Mouse (Mus musculus) liver, embryonic 15.5 days (tissue): ENCODE measurements around the gene Gm20538. TPM values are rescaled to one million over a fixed set of nuclear protein-coding genes. Genes with fewer than 3 reads are reported as not detected.
A peak's percentile ranks its signal among the peaks of the same experiment; 100 is the strongest.

Experiments used
- ATAC-seq: fragments of 200-750 bp; cut with Nextera tagmentation; 2 replicates; pipeline ENCODE4 v1.8.0; 2017; ENCODE audit warnings: moderate number of reproducible peaks, mild to moderate bottlenecking, moderate library complexity; ENCODE audit not compliant: insufficient read depth
- H3K27ac ChIP-seq: fragments of 300-500 bp; sonication (generic); replicated peaks from 2 replicates; pipeline ENCODE4 v1.5.1; 2015; ENCODE audit warnings: mild to moderate bottlenecking, inconsistent platforms
- H3K27me3 ChIP-seq: fragments of 300-500 bp; sonication (generic); 2 replicates; pipeline ENCODE4 v1.6.1; 2015; ENCODE audit warnings: mild to moderate bottlenecking, inconsistent platforms
- H3K36me3 ChIP-seq: fragments of 300-500 bp; sonication (generic); replicated peaks from 2 replicates; pipeline ENCODE4 v1.6.1; 2015; ENCODE audit warnings: moderate library complexity, mild to moderate bottlenecking, inconsistent platforms
- H3K4me1 ChIP-seq: fragments of 300-500 bp; sonication (generic); replicated peaks from 2 replicates; pipeline ENCODE4 v1.6.1; 2015; ENCODE audit warnings: inconsistent platforms
- H3K4me2 ChIP-seq: fragments of 300-500 bp; sonication (generic); 2 replicates; pipeline ENCODE4 v1.6.1; 2015; ENCODE audit warnings: moderate library complexity, mild to moderate bottlenecking, inconsistent platforms
- H3K4me3 ChIP-seq: fragments of 300-500 bp; sonication (generic); replicated peaks from 2 replicates; pipeline ENCODE4 v1.5.1; 2015; ENCODE audit warnings: mild to moderate bottlenecking, inconsistent platforms
- H3K9ac ChIP-seq: fragments of 300-500 bp; sonication (generic); 2 replicates; pipeline ENCODE4 v1.6.1; 2015; ENCODE audit warnings: moderate library complexity, mild to moderate bottlenecking, inconsistent platforms
- H3K9me3 ChIP-seq: fragments of 300-500 bp; sonication (generic); replicated peaks from 2 replicates; pipeline ENCODE4 v1.6.1; 2016; ENCODE audit warnings: inconsistent platforms
- WGBS: fragments of 180-500 bp; shearing (Covaris S2); methylation state at CpG from one replicate; pipeline ENCODE4 v1.1.7; 2015; ENCODE audit warnings: mixed read lengths; ENCODE audit not compliant: insufficient replicate concordance; 5-methylcytosine and 5-hydroxymethylcytosine counted together
- polyA plus RNA-seq: library from polyadenylated mRNA; unstranded; fragments of >200 nt; fragmentation: Nextera tagmentation; extraction: Ambion mirVana; gene quantifications from 2 replicates; pipeline ENCODE4 v1.2.1, GENCODE M21; 2015

Gm20538 gene
- polyA plus RNA-seq, 1 experiment from 2014 or later = not detected

- Histone ChIP-seq H3K4me3 (peak overlapping the region; percentile 18), H3K4me2 (peak overlapping the region; percentile 48), H3K4me1 (peaks cover 4% of the 10 kb centered on the region; the same call in 1 of the 2 replicates), H3K27ac (no peak overlapping the region), H3K9me3 (no peaks in the 10 kb centered on the region), H3K36me3 (no peaks in the 10 kb centered on the region), H3K9ac (no peak overlapping the region), H3K27me3 (peaks cover 94% of the 10 kb centered on the region)
- WGBS = under 1% methylated on average over 66 of the region's 66 CpGs
- ATAC-seq = no peak
These were observed 41.0 kb downstream of the Gm20538 start for GRCm38 (mm10) chr19:44511451-44512231.

DNA sequence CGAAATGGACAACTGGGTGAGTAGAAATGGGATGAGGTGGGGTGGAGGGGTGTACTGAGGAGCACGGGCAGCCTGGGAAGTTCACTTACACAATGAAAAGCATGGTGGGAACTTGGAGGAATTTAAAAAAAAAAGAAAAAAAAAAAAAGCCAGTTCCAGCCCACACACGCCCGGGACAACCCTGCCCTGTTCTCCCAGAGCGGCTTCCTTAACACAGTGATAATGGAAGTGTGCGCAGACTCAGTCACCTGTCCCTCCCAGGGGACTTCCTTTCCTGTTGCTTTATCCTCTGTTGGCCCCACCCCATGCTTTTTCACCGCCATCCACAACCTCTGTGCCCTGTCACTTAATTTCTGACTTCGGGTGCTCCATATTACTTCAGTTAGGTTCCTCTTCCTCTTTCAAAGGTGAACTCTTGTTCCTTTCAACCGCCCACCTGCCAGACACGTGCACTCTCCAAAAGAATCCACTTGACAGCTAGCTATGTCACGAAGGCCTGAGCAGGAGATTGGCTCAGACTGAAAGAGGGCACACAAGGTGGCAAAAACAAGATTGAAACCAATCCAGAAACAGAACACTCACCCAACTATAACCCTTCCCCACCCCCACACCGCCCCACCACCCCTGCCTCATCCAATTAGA, 42.0 kb downstream of the Gm20538 start:
- peaks cover 88% of the 10 kb centered on the region for H3K27me3 ChIP-seq
- H3K9me3 ChIP-seq = no peaks in the 10 kb centered on the region
- H3K4me2 ChIP-seq = 0 out of 2 replicates have a peak overlapping the region, but pooled peaks have one; percentile 48
- WGBS = 6% methylated on average over 12 of the region's 12 CpGs
- no peak overlapping the region for H3K27ac ChIP-seq
- no peak overlapping the region for H3K4me3 ChIP-seq
- H3K36me3 ChIP-seq = no peaks in the 10 kb centered on the region
- ATAC-seq = no peak
- peaks cover 4% of the 10 kb centered on the region; the same call in 1 of the 2 replicates for H3K4me1 ChIP-seq
- H3K9ac ChIP-seq = no peak overlapping the region

DNA sequence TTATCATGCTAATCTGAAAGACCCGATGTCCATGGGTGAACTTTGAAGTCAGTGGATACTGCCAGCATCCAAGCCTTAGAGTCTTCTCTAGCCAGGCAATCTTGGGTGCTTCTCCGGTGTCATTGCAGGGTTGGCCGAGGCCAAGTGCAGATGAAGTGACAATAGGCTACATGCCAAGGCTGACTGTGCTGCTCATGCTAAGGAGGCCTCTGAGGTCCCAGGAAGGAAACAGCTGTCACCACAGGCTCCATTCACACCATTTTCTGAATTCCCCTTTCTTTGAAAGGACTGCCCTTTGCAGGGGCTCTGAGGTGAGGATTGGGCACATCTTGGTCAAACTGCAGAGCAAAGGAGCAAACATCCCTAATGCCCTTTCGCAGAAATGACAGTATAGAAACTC, 49.9 kb downstream of the Gm20538 start:
- Histone ChIP-seq H3K27ac (no peak overlapping the region), H3K9ac (no peak overlapping the region), H3K4me2 (no peak overlapping the region), H3K27me3 (peaks cover 69% of the 10 kb centered on the region), H3K4me1 (no peaks in the 10 kb centered on the region), H3K4me3 (no peak overlapping the region), H3K9me3 (no peaks in the 10 kb centered on the region), H3K36me3 (no peaks in the 10 kb centered on the region)
- ATAC-seq = no peak
- 54% methylated on average over 4 of the region's 4 CpGs for WGBS

GRCm38 (mm10) chr19:44501925-44502324, 50.7 kb downstream of the Gm20538 start:
- Histone ChIP-seq H3K4me2 (no peak overlapping the region), H3K27ac (no peak overlapping the region), H3K4me1 (no peaks in the 10 kb centered on the region), H3K9me3 (no peaks in the 10 kb centered on the region), H3K4me3 (no peak overlapping the region), H3K9ac (no peak overlapping the region), H3K27me3 (peaks cover 69% of the 10 kb centered on the region), H3K36me3 (no peaks in the 10 kb centered on the region)
- ATAC-seq = no peak
- WGBS = 60% methylated on average over 6 of the region's 6 CpGs

DNA sequence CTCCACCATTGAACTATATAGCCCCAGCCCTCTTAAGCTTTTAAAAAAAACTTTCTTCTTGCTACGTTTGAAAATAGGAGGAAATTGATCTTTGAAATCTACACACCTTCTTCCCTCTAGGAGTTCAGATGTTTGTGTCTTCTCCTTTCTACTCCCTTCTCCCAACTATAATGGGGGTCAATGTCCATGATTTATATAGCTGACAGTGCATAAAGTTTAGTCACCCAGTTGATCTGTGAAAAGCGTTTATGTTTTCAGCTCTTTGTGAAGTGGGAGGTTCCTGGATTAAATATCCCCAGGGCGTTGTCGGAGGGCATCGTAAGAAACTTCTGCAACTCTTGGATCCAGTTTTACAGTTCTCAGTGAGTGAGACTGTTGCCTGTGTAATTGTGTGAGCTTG, 52.4 kb downstream of the Gm20538 start:
- H3K27me3 ChIP-seq = peaks cover 78% of the 10 kb centered on the region
- whole genome bisulfite sequencing = 58% methylated on average over 5 of the region's 5 CpGs
- no peak overlapping the region for H3K9ac ChIP-seq
- no peak overlapping the region for H3K27ac ChIP-seq
- ATAC-seq = no peak
- H3K36me3 ChIP-seq = no peaks in the 10 kb centered on the region
- H3K4me1 ChIP-seq = no peaks in the 10 kb centered on the region
- no peaks in the 10 kb centered on the region for H3K9me3 ChIP-seq
- H3K4me3 ChIP-seq = no peak overlapping the region
- H3K4me2 ChIP-seq = no peak overlapping the region

- H3K27me3 ChIP-seq = peaks cover 70% of the 10 kb centered on the region
- H3K4me2 ChIP-seq = no peak overlapping the region
- WGBS = 43% methylated on average over 6 of the region's 6 CpGs
- H3K4me1 ChIP-seq = no peaks in the 10 kb centered on the region
- no peak overlapping the region for H3K27ac ChIP-seq
- no peak overlapping the region for H3K9ac ChIP-seq
- ATAC-seq = no peak
- no peaks in the 10 kb centered on the region for H3K36me3 ChIP-seq
- H3K4me3 ChIP-seq = no peak overlapping the region
- H3K9me3 ChIP-seq = no peaks in the 10 kb centered on the region
These were observed 53.7 kb downstream of the Gm20538 start for GRCm38 (mm10) chr19:44498936-44499335.

- H3K27me3 ChIP-seq = peaks cover 70% of the 10 kb centered on the region
- no peak overlapping the region for H3K4me2 ChIP-seq
- no peaks in the 10 kb centered on the region for H3K36me3 ChIP-seq
- H3K4me3 ChIP-seq = no peak overlapping the region
- 64% methylated on average over 10 of the region's 10 CpGs for WGBS
- no peak overlapping the region for H3K27ac ChIP-seq
- no peaks in the 10 kb centered on the region for H3K9me3 ChIP-seq
- no peak overlapping the region for H3K9ac ChIP-seq
- no peaks in the 10 kb centered on the region for H3K4me1 ChIP-seq
- no peak for ATAC-seq
These were observed 55.7 kb downstream of the Gm20538 start for GRCm38 (mm10) chr19:44496941-44497340.

DNA sequence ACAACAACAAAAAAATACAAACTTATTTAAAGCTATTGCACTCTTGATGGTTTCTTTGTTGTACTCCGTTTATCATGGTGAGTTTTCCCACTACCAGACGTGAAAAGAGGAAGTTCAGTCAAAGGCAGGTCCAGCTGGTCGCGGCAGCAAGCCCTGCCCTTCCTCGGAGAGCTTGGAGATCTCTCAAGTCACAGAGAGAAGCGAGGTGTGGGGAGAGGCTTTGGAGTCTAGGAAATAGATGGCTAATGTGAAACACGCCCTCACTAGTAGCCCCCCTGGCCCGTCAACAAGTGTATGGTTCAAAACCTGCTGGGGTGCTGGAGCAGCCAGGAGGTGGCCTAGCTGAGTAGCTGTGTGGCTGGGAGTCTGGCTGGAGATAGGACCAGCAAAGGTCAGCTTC, 56.1 kb downstream of the Gm20538 start:
- no peaks in the 10 kb centered on the region for H3K4me1 ChIP-seq
- no peak overlapping the region for H3K9ac ChIP-seq
- no peaks in the 10 kb centered on the region for H3K36me3 ChIP-seq
- no peak for ATAC-seq
- no peaks in the 10 kb centered on the region for H3K9me3 ChIP-seq
- H3K4me3 ChIP-seq = no peak overlapping the region
- peaks cover 69% of the 10 kb centered on the region for H3K27me3 ChIP-seq
- WGBS = 10% methylated on average over 8 of the region's 8 CpGs
- no peak overlapping the region for H3K4me2 ChIP-seq
- H3K27ac ChIP-seq = no peak overlapping the region

Other genes with a start within 250 kb of the Gm20538 start
- gene Scd4, start 219.7 kb downstream of the Gm20538 start, polyA plus RNA-seq = 0.03 TPM in 1 of 2 replicates, not detected in the other
- 17.6 and 17.8 TPM in 2 replicates for gene Scd1, start 145.0 kb downstream of the Gm20538 start, polyA plus RNA-seq
- not detected in 2 replicates for gene Wnt8b, start 59.4 kb downstream of the Gm20538 start, polyA plus RNA-seq
- gene Sec31b, start 7.0 kb downstream of the Gm20538 start, polyA plus RNA-seq = 0.25 and 0.43 TPM in 2 replicates
- 297 and 311 TPM in 2 replicates for gene Ndufb8, start 2.6 kb upstream of the Gm20538 start, polyA plus RNA-seq
- gene Hif1an, start 10.0 kb upstream of the Gm20538 start, polyA plus RNA-seq = 9.9 and 11.3 TPM in 2 replicates
- not detected in 2 replicates for gene Pax2, start 203.2 kb upstream of the Gm20538 start, polyA plus RNA-seq